Mouse (Mus musculus) megakaryocyte, embryonic 14.5 days (primary cell): ENCODE measurements around the gene Yju2. TPM values are rescaled to one million over a fixed set of nuclear protein-coding genes. Genes with fewer than 3 reads are reported as not detected.

Source experiments
- H3K27me3 ChIP-seq: replicated peaks from 2 replicates; pipeline ENCODE3; 2012; ENCODE audit warnings: inconsistent platforms
- H3K36me3 ChIP-seq: replicated peaks from 2 replicates; pipeline ENCODE3; 2012; ENCODE audit warnings: low read length, inconsistent platforms, mixed read lengths
- H3K4me1 ChIP-seq: 2 replicates; pipeline ENCODE4 v1.6.1; 2012; ENCODE audit warnings: inconsistent platforms
- H3K4me3 ChIP-seq: replicated peaks from 2 replicates; pipeline ENCODE3; 2012; ENCODE audit warnings: moderate library complexity, mild to moderate bottlenecking, inconsistent platforms
- H3K9me3 ChIP-seq: 2 replicates; pipeline ENCODE4 v1.6.1; 2012; ENCODE audit warnings: inconsistent platforms
- FLI1 ChIP-seq: IDR thresholded peaks from 2 replicates; pipeline ENCODE4 v1.6.1; 2012; ENCODE audit warnings: low read length, inconsistent platforms, mixed read lengths
- GATA1 ChIP-seq: IDR thresholded peaks from 3 replicates; pipeline ENCODE4 v1.6.1; 2012; ENCODE audit warnings: mixed read lengths, low read length, inconsistent platforms, borderline replicate concordance
- polyA plus RNA-seq: library from polyadenylated mRNA; stranded (reverse); fragments of >175 nt; gene quantifications from 2 replicates; pipeline ENCODE4 v1.2.3, GENCODE M21; 2012; ENCODE audit warnings: low replicate concordance; ENCODE audit not compliant: insufficient read depth

Yju2 gene
- polyA plus RNA-seq, 1 experiment = 33.1 TPM

DNA sequence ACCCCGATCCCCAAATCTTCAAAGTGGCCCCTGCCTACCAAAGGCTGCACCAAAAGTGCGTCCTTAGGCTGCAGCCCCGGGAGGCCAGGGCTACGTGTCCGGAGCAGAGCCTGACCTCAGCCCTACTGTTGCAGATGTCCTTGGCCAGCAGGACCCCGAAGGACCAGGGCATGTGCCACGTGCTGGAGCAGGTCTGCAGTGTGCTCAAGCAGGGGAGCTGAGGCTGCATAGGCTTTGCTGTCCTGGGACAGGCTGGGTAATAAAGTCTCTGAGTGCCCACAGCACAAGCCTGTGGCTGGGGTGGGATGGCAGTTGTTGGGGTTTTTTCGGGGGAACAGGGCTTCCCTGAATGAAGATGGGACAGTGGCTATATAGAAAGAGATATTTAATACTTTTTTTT lies 57.5 kb downstream of the Yju2 start:
- peaks cover 87% of the 10 kb centered on the region for H3K36me3 ChIP-seq
- H3K4me3 ChIP-seq = no peak overlapping the region
- peaks cover 47% of the 10 kb centered on the region for H3K4me1 ChIP-seq
- H3K27me3 ChIP-seq = peaks cover 10% of the 10 kb centered on the region
- no peak for TF ChIP-seq GATA1
- no peak for TF ChIP-seq FLI1
- no peaks in the 10 kb centered on the region for H3K9me3 ChIP-seq

DNA sequence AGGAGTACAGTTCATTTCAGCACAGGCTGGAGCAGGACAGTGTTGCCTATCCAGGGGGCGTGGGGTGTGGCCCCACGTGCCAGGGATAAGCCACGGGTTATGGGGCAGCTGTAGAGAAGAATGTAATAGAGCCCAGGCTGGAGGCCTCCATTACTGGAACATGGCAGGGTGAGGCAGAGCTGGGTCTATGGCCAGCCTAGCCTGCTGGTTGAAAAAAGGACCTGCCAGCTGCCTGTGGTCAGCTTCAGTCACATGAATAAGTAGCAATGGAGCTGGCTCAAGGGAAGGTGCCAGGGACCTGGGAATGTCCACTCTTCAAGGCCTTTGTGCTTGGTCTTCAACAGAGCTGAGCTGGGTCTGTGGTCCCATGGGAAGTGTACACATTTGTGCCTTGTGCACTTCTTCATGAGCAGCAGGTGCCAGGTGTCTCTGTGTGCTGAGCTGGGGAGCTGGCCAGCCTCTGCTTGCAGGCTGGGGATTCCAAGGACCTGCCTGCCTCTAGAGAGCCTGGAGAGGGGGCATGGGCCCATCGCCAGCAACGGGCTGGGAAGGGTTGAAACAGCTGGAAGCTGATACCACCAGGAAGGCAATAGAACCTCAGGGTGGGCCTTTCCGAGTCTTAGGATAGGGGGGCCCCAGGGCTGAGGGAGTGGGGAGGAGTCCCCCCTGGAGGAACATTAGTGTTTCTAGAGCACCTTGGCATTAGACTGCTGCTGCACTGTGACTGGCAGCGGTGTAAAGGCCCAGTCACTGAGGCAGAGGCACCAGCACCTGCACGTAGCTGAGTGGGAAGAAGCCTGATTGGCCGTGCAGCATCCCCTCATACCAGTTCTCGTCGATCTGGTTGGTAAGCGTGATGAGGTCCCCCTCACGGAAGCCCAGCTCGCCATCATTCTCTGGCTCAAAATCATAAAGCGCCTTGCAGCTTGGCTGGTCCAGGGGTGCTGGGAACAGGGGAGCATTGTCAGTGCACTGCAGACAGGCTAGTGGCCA lies 58.2 kb downstream of the Yju2 start:
- peaks cover 87% of the 10 kb centered on the region for H3K36me3 ChIP-seq
- no peaks in the 10 kb centered on the region for H3K9me3 ChIP-seq
- no peak for TF ChIP-seq FLI1
- no peak for TF ChIP-seq GATA1
- peaks cover 3% of the 10 kb centered on the region for H3K27me3 ChIP-seq
- H3K4me3 ChIP-seq = no peak overlapping the region
- peaks cover 47% of the 10 kb centered on the region for H3K4me1 ChIP-seq

DNA sequence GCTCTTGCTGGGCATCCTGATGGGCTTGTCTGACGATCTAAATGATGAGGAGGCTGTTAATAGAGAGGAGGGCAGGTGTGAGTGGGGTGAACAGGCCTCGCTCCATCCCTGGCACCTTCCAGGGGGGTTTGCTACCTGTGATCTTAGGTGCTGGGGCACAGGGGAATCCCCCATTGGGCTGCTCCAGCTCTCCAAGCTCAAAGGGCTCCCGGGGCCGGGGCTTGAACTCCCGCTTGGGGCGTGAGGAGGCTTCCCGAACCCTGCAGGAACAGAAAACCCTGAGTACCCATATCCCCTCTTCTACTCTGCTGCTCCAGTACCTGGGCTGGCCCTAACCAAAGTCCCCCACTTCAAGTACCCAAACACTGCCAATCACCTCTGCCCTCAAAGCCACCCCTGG lies 58.9 kb downstream of the Yju2 start:
- Histone ChIP-seq H3K36me3 (peaks cover 91% of the 10 kb centered on the region), H3K4me1 (peaks cover 51% of the 10 kb centered on the region), H3K27me3 (no peaks in the 10 kb centered on the region), H3K9me3 (no peaks in the 10 kb centered on the region), H3K4me3 (no peak overlapping the region)
- TF ChIP-seq FLI1 (no peak), GATA1 (no peak)

Other genes starting within 250 kb of the Yju2 start
- gene Pot1b, start 246.5 kb upstream of the Yju2 start, polyA plus RNA-seq = 0.17 TPM in 1 of 2 replicates, not detected in the other
- gene Adgre4, start 209.1 kb upstream of the Yju2 start, polyA plus RNA-seq = not detected in 2 replicates
- 0.16 TPM in 1 of 2 replicates, not detected in the other for gene Zfp119a, start 80.2 kb upstream of the Yju2 start, polyA plus RNA-seq
- 0.98 TPM in 1 of 2 replicates, not detected in the other for gene Zfp959, start 67.0 kb upstream of the Yju2 start, polyA plus RNA-seq
- 0.12 TPM in 1 of 2 replicates, not detected in the other for gene Zfp119b, start 9.6 kb upstream of the Yju2 start, polyA plus RNA-seq
- gene Ebi3, start 6.5 kb upstream of the Yju2 start, polyA plus RNA-seq = 114 and 143 TPM in 2 replicates
- gene Shd, start 11.4 kb downstream of the Yju2 start, polyA plus RNA-seq = 2.9 and 15.1 TPM in 2 replicates
- gene Fsd1, start 27.4 kb downstream of the Yju2 start, polyA plus RNA-seq = not detected in 2 replicates
- gene Stap2, start 46.5 kb downstream of the Yju2 start, polyA plus RNA-seq = 0.21 TPM in 1 of 2 replicates, not detected in the other
- 4.4 and 22.7 TPM in 2 replicates for gene Mpnd, start 46.6 kb downstream of the Yju2 start, polyA plus RNA-seq
- gene Sh3gl1, start 77.5 kb downstream of the Yju2 start, polyA plus RNA-seq = 115 and 286 TPM in 2 replicates
- 17.0 and 33.8 TPM in 2 replicates for gene Chaf1a, start 81.3 kb downstream of the Yju2 start, polyA plus RNA-seq
- gene Ubxn6, start 115.9 kb downstream of the Yju2 start, polyA plus RNA-seq = 75.0 and 97.7 TPM in 2 replicates
- 93.5 and 279 TPM in 2 replicates for gene Hdgfl2, start 120.5 kb downstream of the Yju2 start, polyA plus RNA-seq
- not detected in 2 replicates for gene Plin4, start 150.7 kb downstream of the Yju2 start, polyA plus RNA-seq
- gene Plin5, start 158.5 kb downstream of the Yju2 start, polyA plus RNA-seq = not detected in 2 replicates
- gene Lrg1, start 162.9 kb downstream of the Yju2 start, polyA plus RNA-seq = 2.7 TPM in 1 of 2 replicates, not detected in the other
- 19.4 and 37.0 TPM in 2 replicates for gene Sema6b, start 181.2 kb downstream of the Yju2 start, polyA plus RNA-seq
- gene Tnfaip8l1, start 203.4 kb downstream of the Yju2 start, polyA plus RNA-seq = 0.94 and 3.0 TPM in 2 replicates
- 13.4 and 39.8 TPM in 2 replicates for gene Mydgf, start 224.8 kb downstream of the Yju2 start, polyA plus RNA-seq